Mouse (Mus musculus): Measurements from ENCODE around the gene Erc2.

The Erc2 gene

DNA sequence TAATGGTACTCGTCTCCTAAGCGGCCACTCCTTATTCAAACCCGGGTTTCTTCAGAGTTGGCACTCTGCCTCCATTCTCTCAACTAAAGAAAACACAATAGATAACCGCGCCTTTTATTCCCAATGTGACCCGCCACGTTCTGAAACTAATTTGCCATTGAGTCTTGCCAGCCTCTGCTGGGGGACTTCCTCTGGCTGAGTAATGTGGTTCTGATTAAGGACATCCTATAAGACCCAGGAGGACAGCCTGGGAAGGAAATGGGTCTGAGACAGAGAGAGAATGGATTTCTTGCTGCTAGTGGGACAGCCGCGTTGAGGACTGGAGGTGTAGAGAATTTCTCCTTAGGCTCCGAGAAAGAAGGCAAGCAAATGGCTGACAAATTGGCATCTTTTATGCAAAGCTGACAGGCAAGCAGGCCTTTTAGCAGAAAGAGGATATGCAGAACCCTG lies 753.4 kb downstream of the Erc2 start:
- no peak for TF ChIP-seq NANOG (IDR thresholded peaks at IDR 0.05; ENCODE audit: borderline replicate concordance, low read length)
- no peak for TF ChIP-seq POU5F1 (IDR thresholded peaks at IDR 0.05; ENCODE audit: borderline replicate concordance, low read length)
- TF ChIP-seq CTCF (conservative IDR thresholded peaks at IDR 0.05; ENCODE audit: low read length), result no peak
- Histone ChIP-seq H3K9me3 (ENCODE audit: low read length) (peaks cover 10% of the 10 kb centered on the region), H3K36me3 (ENCODE audit: insufficient read depth, low read length) (no peaks in the 10 kb centered on the region), H3K27me3 (ENCODE audit: insufficient read depth, low read length) (no peaks in the 10 kb centered on the region), H3K4me1 (replicated peaks; ENCODE audit: low read depth, low read length) (peaks cover 39% of the 10 kb centered on the region), H3K4me3 (replicated peaks; ENCODE audit: low read length) (no peak overlapping the region; the same call in 1 of the 2 replicates)

DNA sequence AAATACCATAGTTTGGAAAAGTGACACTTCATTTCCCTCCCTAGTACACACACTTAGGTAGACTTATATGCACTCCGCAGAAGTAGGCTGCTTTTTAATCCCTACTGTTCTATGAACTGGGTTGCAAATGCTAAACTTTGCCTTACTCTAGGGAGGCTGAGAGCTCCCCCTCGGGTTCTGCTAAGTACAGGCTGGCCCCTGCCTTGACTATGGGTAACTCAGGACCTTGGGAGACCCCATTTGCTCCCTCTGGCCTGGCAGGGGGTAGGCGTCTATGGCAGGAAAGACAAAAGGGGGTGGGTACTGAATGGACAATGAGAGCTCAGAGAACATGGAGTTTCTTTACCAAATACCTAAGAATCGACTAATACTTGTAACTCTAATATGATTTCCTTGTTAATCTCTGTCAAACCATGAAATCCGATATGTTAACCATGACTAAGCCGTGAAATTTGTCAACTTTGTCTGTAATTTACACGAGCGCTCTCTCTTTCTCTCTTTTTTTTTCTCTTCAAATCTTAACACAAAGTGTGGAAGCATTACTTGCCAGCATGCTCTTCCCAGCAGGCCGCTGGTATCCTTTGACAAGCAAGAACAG lies 754.1 kb downstream of the Erc2 start:
- TF ChIP-seq CTCF (conservative IDR thresholded peaks at IDR 0.05; ENCODE audit: low read length), result no peak
- no peak for TF ChIP-seq NANOG (IDR thresholded peaks at IDR 0.05; ENCODE audit: borderline replicate concordance, low read length)
- TF ChIP-seq POU5F1 (IDR thresholded peaks at IDR 0.05; ENCODE audit: borderline replicate concordance, low read length), result no peak
- no peaks in the 10 kb centered on the region for H3K36me3 ChIP-seq (ENCODE audit: insufficient read depth, low read length)
- no peaks in the 10 kb centered on the region for H3K27me3 ChIP-seq (ENCODE audit: insufficient read depth, low read length)
- no peak overlapping the region for H3K4me3 ChIP-seq (replicated peaks; ENCODE audit: low read length)
- peaks cover 39% of the 10 kb centered on the region for H3K4me1 ChIP-seq (replicated peaks; ENCODE audit: low read depth, low read length)
- peaks cover 14% of the 10 kb centered on the region for H3K9me3 ChIP-seq (ENCODE audit: low read length)

DNA sequence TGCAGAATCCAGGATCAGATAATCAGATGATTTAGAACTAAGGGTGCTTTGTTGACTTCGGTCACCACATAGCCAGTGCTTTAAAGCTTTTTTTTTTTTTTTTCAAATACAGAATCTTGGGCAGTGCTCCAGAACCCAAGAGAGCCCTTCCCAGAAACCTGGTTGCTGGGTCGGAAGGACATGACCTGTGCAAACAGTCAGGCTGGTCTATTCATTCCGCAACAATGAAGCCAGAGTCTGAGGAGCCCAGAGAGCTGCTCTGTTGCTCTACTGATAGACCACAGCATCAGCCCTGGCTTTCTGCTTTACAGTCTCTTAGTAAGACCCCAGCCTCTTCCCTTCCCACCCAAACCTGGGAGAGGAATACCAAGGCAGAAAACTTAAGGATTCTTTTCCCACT lies 755.3 kb downstream of the Erc2 start:
- Histone ChIP-seq H3K9me3 (ENCODE audit: low read length) (peaks cover 16% of the 10 kb centered on the region), H3K4me3 (replicated peaks; ENCODE audit: low read length) (no peak overlapping the region), H3K27me3 (ENCODE audit: insufficient read depth, low read length) (no peaks in the 10 kb centered on the region), H3K4me1 (replicated peaks; ENCODE audit: low read depth, low read length) (peaks cover 39% of the 10 kb centered on the region), H3K36me3 (ENCODE audit: insufficient read depth, low read length) (no peaks in the 10 kb centered on the region)
- TF ChIP-seq NANOG (IDR thresholded peaks at IDR 0.05; ENCODE audit: borderline replicate concordance, low read length) (no peak), CTCF (conservative IDR thresholded peaks at IDR 0.05; ENCODE audit: low read length) (no peak), POU5F1 (IDR thresholded peaks at IDR 0.05; ENCODE audit: borderline replicate concordance, low read length) (no peak)

DNA sequence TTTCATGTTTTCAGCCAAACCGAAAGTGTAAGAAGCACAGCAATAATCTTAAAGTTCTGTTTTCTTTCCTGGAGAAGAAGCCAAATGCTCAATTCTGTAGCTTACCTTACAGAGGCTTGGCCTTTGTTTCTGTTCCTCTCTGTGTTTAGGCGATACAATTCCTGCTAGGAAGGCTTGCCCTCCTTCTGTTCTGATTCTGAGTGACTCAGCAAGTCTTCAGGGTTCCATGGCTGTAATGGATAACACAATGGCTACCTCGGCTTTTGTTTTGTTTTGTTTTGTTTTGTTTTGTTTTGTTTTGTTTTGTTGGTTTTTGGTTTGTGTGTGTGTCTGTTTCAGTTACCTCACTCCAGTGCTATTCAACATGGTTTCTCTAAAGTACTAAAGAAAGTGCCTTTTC lies 757.9 kb downstream of the Erc2 start:
- H3K9me3 ChIP-seq (ENCODE audit: low read length), result peaks cover 16% of the 10 kb centered on the region
- H3K4me3 ChIP-seq (replicated peaks; ENCODE audit: low read length), result no peak overlapping the region
- peaks cover 34% of the 10 kb centered on the region for H3K4me1 ChIP-seq (replicated peaks; ENCODE audit: low read depth, low read length)
- no peaks in the 10 kb centered on the region for H3K27me3 ChIP-seq (ENCODE audit: insufficient read depth, low read length)
- TF ChIP-seq POU5F1 (IDR thresholded peaks at IDR 0.05; ENCODE audit: borderline replicate concordance, low read length) (no peak), NANOG (IDR thresholded peaks at IDR 0.05; ENCODE audit: borderline replicate concordance, low read length) (no peak), CTCF (conservative IDR thresholded peaks at IDR 0.05; ENCODE audit: low read length) (no peak)
- no peaks in the 10 kb centered on the region for H3K36me3 ChIP-seq (ENCODE audit: insufficient read depth, low read length)

DNA sequence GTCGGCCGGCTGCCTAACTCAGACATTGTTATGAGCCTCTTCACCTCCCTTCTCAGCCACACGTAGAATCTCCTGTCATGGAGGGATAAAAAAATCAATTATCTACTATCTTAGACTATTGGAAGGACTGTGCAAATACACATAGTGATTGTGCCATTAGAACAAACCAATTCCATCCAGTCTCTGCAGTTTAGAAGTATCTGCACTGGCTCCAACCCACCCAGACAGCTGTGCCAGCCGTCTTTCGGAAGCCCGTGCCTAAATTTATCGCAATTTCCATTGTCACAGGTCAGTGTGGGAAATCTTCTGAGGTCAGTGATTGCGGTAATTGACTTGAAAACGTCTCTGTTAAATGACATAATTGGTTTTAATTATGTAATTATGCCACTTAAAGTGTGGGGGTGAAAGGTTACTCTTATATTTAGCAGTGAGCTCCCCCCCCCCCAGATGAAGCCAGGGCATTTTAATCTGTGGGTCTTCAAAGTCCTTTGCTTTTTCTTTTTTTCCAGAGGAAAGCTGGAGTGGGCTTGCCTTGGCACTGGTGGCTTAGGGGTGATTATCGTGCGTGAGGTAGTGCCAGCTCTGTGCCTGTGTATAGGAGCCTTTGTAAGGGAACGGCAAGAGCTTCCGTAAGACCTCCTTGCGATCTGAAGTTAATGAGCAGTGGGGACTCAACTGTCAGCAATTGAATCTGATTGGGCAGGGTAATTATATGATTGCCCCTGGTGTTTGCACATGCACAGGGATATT lies 759.7 kb downstream of the Erc2 start:
- peaks cover 17% of the 10 kb centered on the region for H3K4me1 ChIP-seq (replicated peaks; ENCODE audit: low read depth, low read length)
- H3K4me3 ChIP-seq (replicated peaks; ENCODE audit: low read length), result no peak overlapping the region
- H3K27me3 ChIP-seq (ENCODE audit: insufficient read depth, low read length), result no peaks in the 10 kb centered on the region
- TF ChIP-seq POU5F1 (IDR thresholded peaks at IDR 0.05; ENCODE audit: borderline replicate concordance, low read length) (no peak), CTCF (conservative IDR thresholded peaks at IDR 0.05; ENCODE audit: low read length) (no peak), NANOG (IDR thresholded peaks at IDR 0.05; ENCODE audit: borderline replicate concordance, low read length) (no peak)
- H3K9me3 ChIP-seq (ENCODE audit: low read length), result peaks cover 16% of the 10 kb centered on the region
- no peaks in the 10 kb centered on the region for H3K36me3 ChIP-seq (ENCODE audit: insufficient read depth, low read length)

DNA sequence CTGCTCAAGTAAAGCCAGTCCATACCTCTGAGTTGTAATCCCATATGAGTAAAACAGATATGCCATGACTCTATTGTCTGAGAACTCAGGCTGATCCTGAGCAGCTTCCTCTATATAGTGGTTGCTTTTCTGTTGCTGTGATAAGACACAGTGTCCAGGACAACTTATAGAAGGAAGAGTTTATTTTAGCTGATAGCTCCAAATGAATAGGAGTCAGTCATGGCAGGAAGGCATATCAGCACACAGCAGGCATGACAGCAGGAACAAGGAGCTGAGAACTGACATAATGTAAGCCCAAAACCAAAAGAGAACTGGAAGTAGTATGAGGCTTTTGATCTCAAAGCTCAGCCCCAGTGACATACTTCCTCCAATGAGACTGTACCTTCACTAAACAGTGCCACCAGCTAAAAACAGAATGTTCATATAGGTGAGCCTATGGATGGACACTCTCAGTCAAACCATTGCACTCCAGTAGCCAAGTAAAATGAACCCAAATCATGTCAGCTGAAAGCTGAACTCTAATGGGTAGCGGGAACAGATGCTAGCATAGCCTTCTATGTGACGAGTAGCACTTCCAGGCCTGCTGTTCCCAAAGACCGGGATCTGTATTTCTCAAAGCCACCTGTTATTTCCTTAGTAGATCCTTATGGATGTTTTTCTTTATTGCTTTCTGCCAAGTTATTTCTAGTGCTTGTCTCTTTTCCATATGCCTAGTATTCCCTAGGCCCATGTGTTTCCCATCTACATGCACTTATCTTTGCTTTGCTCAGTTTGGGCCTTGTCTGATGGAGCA lies 764.8 kb downstream of the Erc2 start:
- Histone ChIP-seq H3K27me3 (ENCODE audit: insufficient read depth, low read length) (no peaks in the 10 kb centered on the region), H3K9me3 (ENCODE audit: low read length) (no peaks in the 10 kb centered on the region), H3K4me3 (replicated peaks; ENCODE audit: low read length) (no peak overlapping the region), H3K4me1 (replicated peaks; ENCODE audit: low read depth, low read length) (peaks cover 7% of the 10 kb centered on the region), H3K36me3 (ENCODE audit: insufficient read depth, low read length) (no peaks in the 10 kb centered on the region)
- no peak for TF ChIP-seq POU5F1 (IDR thresholded peaks at IDR 0.05; ENCODE audit: borderline replicate concordance, low read length)
- TF ChIP-seq NANOG (IDR thresholded peaks at IDR 0.05; ENCODE audit: borderline replicate concordance, low read length), result no peak
- TF ChIP-seq CTCF (conservative IDR thresholded peaks at IDR 0.05; ENCODE audit: low read length), result no peak

DNA sequence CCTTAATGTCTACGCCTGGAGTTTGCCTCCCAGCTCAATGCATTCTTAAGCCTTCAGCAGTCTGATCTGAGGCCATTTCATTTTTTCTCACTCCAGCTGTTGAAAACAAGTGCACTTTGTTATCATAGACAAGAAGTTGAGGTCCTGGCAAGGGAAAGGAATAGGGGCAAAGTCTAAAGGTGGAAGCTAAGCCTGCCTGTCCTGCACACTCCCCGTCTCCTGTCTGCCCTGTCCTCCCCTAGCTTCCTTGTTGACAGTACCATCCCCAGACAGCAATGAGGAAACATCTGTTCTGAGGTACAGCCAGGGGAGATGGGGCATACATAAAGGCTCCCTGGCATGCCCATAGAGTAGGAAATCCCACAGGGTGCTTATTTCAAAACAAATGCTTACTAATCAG lies 776.7 kb downstream of the Erc2 start:
- Histone ChIP-seq H3K9me3 (ENCODE audit: low read length) (no peaks in the 10 kb centered on the region), H3K4me3 (replicated peaks; ENCODE audit: low read length) (no peak overlapping the region), H3K36me3 (ENCODE audit: insufficient read depth, low read length) (no peaks in the 10 kb centered on the region), H3K27me3 (ENCODE audit: insufficient read depth, low read length) (no peaks in the 10 kb centered on the region), H3K4me1 (replicated peaks; ENCODE audit: low read depth, low read length) (no peaks in the 10 kb centered on the region)
- no peak for TF ChIP-seq POU5F1 (IDR thresholded peaks at IDR 0.05; ENCODE audit: borderline replicate concordance, low read length)
- no peak for TF ChIP-seq NANOG (IDR thresholded peaks at IDR 0.05; ENCODE audit: borderline replicate concordance, low read length)
- no peak for TF ChIP-seq CTCF (conservative IDR thresholded peaks at IDR 0.05; ENCODE audit: low read length)

DNA sequence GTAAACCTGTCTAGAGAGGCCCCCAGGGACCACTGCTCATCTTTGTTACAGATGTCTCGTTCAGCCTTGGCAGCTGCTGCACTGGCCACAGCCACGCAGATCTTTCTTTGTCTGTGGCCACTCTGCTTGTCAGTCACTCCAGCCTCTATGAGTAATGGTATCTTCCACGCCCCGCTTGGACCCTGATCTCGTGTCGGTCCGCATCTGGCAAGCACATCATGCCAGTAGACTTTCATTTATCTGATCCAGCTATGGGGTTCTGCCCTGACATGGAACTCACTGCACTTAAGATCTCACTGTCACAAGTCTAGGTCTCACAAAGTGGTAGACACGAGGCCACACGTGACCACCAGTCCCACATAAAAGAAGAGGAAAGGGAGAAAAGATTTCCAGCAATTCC lies 777.7 kb downstream of the Erc2 start:
- H3K4me1 ChIP-seq (replicated peaks; ENCODE audit: low read depth, low read length), result no peaks in the 10 kb centered on the region
- no peak overlapping the region for H3K4me3 ChIP-seq (replicated peaks; ENCODE audit: low read length)
- no peaks in the 10 kb centered on the region for H3K9me3 ChIP-seq (ENCODE audit: low read length)
- no peaks in the 10 kb centered on the region for H3K36me3 ChIP-seq (ENCODE audit: insufficient read depth, low read length)
- no peaks in the 10 kb centered on the region for H3K27me3 ChIP-seq (ENCODE audit: insufficient read depth, low read length)
- TF ChIP-seq NANOG (IDR thresholded peaks at IDR 0.05; ENCODE audit: borderline replicate concordance, low read length), result no peak
- TF ChIP-seq POU5F1 (IDR thresholded peaks at IDR 0.05; ENCODE audit: borderline replicate concordance, low read length), result no peak
- no peak for TF ChIP-seq CTCF (conservative IDR thresholded peaks at IDR 0.05; ENCODE audit: low read length)

All from E14TG2a.4 (cell line).